ENCODE assay signal across 1 mouse cellular context in the genomic region with DNA sequence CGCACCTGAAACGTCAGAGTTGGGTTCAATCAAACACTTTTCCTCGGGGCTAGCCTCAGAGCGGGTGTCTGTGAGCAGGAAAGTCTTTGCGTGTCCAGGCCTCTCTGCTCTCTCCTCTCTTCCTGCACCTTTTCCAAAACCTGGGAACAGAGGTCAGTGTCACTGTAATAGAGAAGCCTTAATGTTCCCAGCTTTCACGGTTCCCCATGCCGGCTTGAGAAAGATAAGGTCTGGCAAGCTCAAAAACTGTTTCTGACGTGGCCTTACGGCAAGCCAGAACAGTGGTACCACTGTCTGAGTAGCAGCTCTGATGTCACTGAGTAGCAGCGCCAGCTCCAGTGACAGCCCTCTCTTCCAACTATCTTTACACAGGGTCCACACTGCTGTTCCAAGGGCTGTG.
TF ChIP-seq lines count a peak whose summit lies in the region.

No protein-coding gene starts in this region.

TF ChIP-seq in CH12.LX, 34 proteins besides CTCF, POLR2A, EP300 and RAD21 (continued from another document):
- TF ChIP-seq MAZ (IDR thresholded peaks at IDR 0.05; ENCODE audit: low read depth, low read length) (no peak), RCOR1 (conservative IDR thresholded peaks at IDR 0.05; ENCODE audit: low read depth, low read length) (no peak), ZC3H11A (IDR thresholded peaks at IDR 0.05; ENCODE audit: low read depth, low read length) (no peak), NRF1 (IDR thresholded peaks at IDR 0.05; ENCODE audit: low read depth, low read length) (no peak)
